Mouse (Mus musculus): ENCODE measurements at regions not wholly inside any gene's neighbourhood (a gene's known extent, or its start where the extent isn't known, plus 50 kb on each side); places are given as distances from the start of the nearest gene placed in this dataset.
A peak's percentile ranks its signal among the peaks of the same experiment; 100 is the strongest.

DNA sequence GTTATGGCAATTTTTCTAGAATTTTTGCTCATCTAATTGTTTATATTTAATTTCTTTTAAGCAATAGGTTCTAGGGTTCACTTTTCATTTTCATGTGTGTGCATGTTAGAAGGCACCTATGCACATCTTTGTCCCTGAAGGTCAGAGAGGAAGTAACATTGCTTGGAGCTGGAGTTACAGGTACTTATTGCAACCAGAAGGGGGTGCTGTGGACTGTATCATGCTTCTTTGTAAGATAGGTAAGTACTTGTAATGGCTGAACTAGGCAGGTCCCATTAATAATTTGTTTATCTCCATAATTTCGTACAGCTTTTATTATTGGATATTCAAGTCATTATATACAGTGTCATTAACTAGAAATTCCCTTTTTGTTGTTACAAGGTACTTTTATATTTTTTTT lies 238.3 kb upstream of the Ccnh start:
- TF ChIP-seq CTCF (IDR thresholded peaks at IDR 0.05; ENCODE audit: low read depth) (peak; percentile 34; the same call in 1 of the 2 replicates), EP300 (IDR thresholded peaks at IDR 0.05; ENCODE audit: low read depth) (no peak)

Measured in liver, postnatal 0 days (tissue).